Mouse (Mus musculus) kidney, embryonic 15.5 days (tissue): ENCODE results near the gene Zfand3. TPM values are rescaled to one million over a fixed set of nuclear protein-coding genes. Genes with fewer than 3 reads are reported as not detected.

Source experiments
- ATAC-seq: fragments of 200-750 bp; cut with Nextera tagmentation; replicated peaks from 2 replicates; pipeline ENCODE4 v1.8.0; 2017; ENCODE audit warnings: moderate TSS enrichment; ENCODE audit not compliant: low FRiP score
- H3K27ac ChIP-seq: fragments of 300-500 bp; sonication (generic); 2 replicates; pipeline ENCODE4 v1.5.1; 2015; ENCODE audit warnings: mild to moderate bottlenecking, inconsistent platforms
- H3K27me3 ChIP-seq: fragments of 300-500 bp; sonication (generic); 2 replicates; pipeline ENCODE4 v1.6.1; 2015; ENCODE audit warnings: inconsistent platforms
- H3K36me3 ChIP-seq: fragments of 300-500 bp; sonication (generic); 2 replicates; pipeline ENCODE4 v1.6.1; 2015; ENCODE audit warnings: inconsistent platforms
- H3K4me1 ChIP-seq: fragments of 300-500 bp; sonication (generic); 2 replicates; pipeline ENCODE4 v1.6.1; 2015; ENCODE audit warnings: inconsistent platforms
- H3K4me2 ChIP-seq: fragments of 300-500 bp; sonication (generic); 2 replicates; pipeline ENCODE4 v1.6.1; 2015; ENCODE audit warnings: moderate library complexity, mild to moderate bottlenecking, inconsistent platforms
- H3K4me3 ChIP-seq: fragments of 300-500 bp; sonication (generic); replicated peaks from 2 replicates; pipeline ENCODE4 v1.5.1; 2015; ENCODE audit warnings: mild to moderate bottlenecking, inconsistent platforms
- H3K9ac ChIP-seq: fragments of 300-500 bp; sonication (generic); 2 replicates; pipeline ENCODE4 v1.6.1; 2015; ENCODE audit warnings: mild to moderate bottlenecking, inconsistent platforms
- H3K9me3 ChIP-seq: fragments of 300-500 bp; sonication (generic); replicated peaks from 2 replicates; pipeline ENCODE4 v1.6.1; 2016; ENCODE audit warnings: inconsistent platforms
- whole genome bisulfite sequencing: fragments of 180-500 bp; shearing (Covaris S2); methylation state at CpG from one replicate; pipeline ENCODE4 v1.1.7; 2015; ENCODE audit warnings: mixed read lengths; 5-methylcytosine and 5-hydroxymethylcytosine counted together
- polyA plus RNA-seq: library from polyadenylated mRNA; unstranded; fragments of >200 nt; fragmentation: Nextera tagmentation; extraction: Ambion mirVana; gene quantifications from 2 replicates; pipeline ENCODE4 v1.2.1, GENCODE M21; 2015

Gene Zfand3
- polyA plus RNA-seq, 1 experiment from 2014 or later = 53.0 TPM

GRCm38 (mm10) chr17:30114761-30115160, 110.2 kb downstream of the Zfand3 start:
- H3K9me3 ChIP-seq = no peaks in the 10 kb centered on the region
- ATAC-seq = no peak
- no peaks in the 10 kb centered on the region for H3K36me3 ChIP-seq
- H3K9ac ChIP-seq = no peak overlapping the region
- H3K27ac ChIP-seq = no peak overlapping the region
- peaks cover 36% of the 10 kb centered on the region for H3K4me1 ChIP-seq
- no peak overlapping the region for H3K4me2 ChIP-seq
- H3K4me3 ChIP-seq = no peak overlapping the region
- H3K27me3 ChIP-seq = no peaks in the 10 kb centered on the region
- 80% methylated on average over 3 of the region's 3 CpGs for WGBS

- Histone ChIP-seq H3K36me3 (no peaks in the 10 kb centered on the region), H3K4me3 (no peak overlapping the region), H3K27me3 (no peaks in the 10 kb centered on the region), H3K9ac (no peak overlapping the region), H3K9me3 (no peaks in the 10 kb centered on the region), H3K4me2 (no peak overlapping the region), H3K27ac (no peak overlapping the region), H3K4me1 (peaks cover 24% of the 10 kb centered on the region)
- ATAC-seq = no peak
- 83% methylated on average over 5 of the region's 5 CpGs for WGBS
Observed at GRCm38 (mm10) chr17:30116226-30116625, 111.7 kb downstream of the Zfand3 start.

DNA sequence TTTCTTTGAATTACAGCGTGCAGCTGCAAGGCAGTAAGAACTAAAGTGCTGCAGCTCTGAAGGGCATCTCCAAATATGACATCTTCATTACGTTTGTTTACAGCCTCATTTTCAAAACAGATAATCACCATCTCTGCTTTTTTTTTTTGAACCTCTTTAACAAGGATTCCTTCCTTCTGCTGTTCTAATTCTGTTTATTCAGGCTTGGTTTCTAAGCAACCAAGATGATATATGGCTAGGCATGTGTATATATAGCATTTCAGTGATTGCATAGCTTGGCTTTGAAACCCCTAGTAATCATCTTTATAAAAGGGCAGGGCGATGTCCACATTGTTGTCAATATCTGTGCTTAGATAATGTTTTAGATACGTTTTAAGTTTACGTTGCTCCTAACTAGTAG, 113.5 kb downstream of the Zfand3 start:
- Histone ChIP-seq H3K9me3 (no peaks in the 10 kb centered on the region), H3K36me3 (no peaks in the 10 kb centered on the region), H3K4me1 (peaks cover 11% of the 10 kb centered on the region; the same call in 1 of the 2 replicates), H3K9ac (no peak overlapping the region), H3K27ac (no peak overlapping the region), H3K4me2 (no peak overlapping the region), H3K27me3 (no peaks in the 10 kb centered on the region), H3K4me3 (no peak overlapping the region)
- ATAC-seq = no peak
- WGBS = 74% methylated on average over 5 of the region's 5 CpGs

DNA sequence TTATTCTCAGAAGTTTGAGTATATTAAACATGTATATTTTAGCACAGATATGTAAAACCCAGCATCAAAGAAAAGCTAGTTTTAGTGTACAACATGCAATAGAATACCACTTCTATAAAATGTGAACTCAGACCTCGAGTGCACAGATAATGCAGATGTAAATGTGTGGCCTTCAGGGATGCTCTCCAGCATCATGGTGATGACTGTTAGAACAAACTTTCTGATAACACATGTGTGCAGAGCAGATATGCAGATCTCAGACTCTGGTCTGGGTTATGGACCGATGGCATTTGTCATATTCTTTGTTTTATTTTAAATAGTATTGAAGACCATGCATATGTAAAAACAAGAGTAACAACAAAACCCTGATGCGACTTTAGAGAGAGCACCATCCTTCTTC, 117.7 kb downstream of the Zfand3 start:
- no peak overlapping the region for H3K9ac ChIP-seq
- H3K27me3 ChIP-seq = no peaks in the 10 kb centered on the region
- H3K27ac ChIP-seq = no peak overlapping the region
- H3K4me2 ChIP-seq = no peak overlapping the region
- H3K4me1 ChIP-seq = peaks cover 6% of the 10 kb centered on the region; the same call in 1 of the 2 replicates
- H3K9me3 ChIP-seq = no peaks in the 10 kb centered on the region
- ATAC-seq = no peak
- no peak overlapping the region for H3K4me3 ChIP-seq
- H3K36me3 ChIP-seq = 0 out of 2 replicates have a peak, but pooled peaks cover 4% of the 10 kb centered on the region
- WGBS = 91% methylated on average over 3 of the region's 3 CpGs

DNA sequence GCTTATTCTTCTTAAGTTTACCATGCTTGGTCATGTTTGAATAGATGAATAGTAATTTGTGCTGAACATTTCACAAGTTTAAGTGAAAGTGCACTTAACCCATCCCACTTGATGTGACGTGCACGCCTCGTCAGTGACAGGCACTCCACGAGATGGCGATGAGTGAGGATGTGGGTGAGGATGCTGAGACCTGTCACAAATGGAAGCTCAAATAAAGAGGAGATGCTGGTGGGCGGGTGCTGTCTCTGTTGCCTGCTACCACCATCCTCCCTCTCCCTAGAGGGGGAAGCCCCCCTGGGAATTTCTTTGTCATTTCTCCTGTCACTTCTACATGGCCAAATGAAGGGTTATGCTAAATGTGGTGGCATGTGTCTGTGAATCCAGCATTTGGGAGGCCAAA, 123.9 kb downstream of the Zfand3 start:
- H3K36me3 ChIP-seq = 0 out of 2 replicates have a peak, but pooled peaks cover 4% of the 10 kb centered on the region
- H3K27me3 ChIP-seq = no peaks in the 10 kb centered on the region
- H3K4me2 ChIP-seq = no peak overlapping the region
- no peak overlapping the region for H3K9ac ChIP-seq
- no peak overlapping the region for H3K4me3 ChIP-seq
- peaks cover 8% of the 10 kb centered on the region for H3K4me1 ChIP-seq
- 90% methylated on average over 6 of the region's 6 CpGs for WGBS
- ATAC-seq = no peak
- no peak overlapping the region for H3K27ac ChIP-seq
- no peaks in the 10 kb centered on the region for H3K9me3 ChIP-seq

- 0 out of 2 replicates have a peak, but pooled peaks cover 4% of the 10 kb centered on the region for H3K36me3 ChIP-seq
- WGBS = 83% methylated on average over 7 of the region's 7 CpGs
- H3K27ac ChIP-seq = no peak overlapping the region
- H3K4me3 ChIP-seq = no peak overlapping the region
- no peak overlapping the region for H3K9ac ChIP-seq
- ATAC-seq = no peak
- H3K27me3 ChIP-seq = no peaks in the 10 kb centered on the region
- no peak overlapping the region for H3K4me2 ChIP-seq
- peaks cover 14% of the 10 kb centered on the region for H3K4me1 ChIP-seq
- H3K9me3 ChIP-seq = no peaks in the 10 kb centered on the region
Observed at GRCm38 (mm10) chr17:30129220-30129619, 124.7 kb downstream of the Zfand3 start.

DNA sequence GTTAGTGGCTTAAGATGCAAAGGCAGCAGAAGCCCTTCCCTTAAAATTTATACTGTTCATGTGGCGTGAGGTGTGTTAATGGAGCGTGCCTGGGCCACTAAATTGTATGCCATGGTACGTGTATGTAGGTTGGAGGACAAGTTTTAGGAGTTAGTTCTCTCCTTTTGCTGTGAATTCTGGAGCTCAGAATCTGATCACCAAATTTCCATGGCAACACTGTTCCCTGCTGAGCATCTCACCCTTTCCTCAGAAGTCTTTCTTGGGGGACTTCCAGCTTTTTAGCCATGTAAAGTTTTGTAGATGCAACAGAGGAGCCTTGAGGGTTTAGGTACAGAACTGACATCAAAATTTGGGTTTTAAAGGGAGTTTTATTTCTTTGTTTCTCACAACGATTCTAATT, 125.8 kb downstream of the Zfand3 start:
- WGBS = 80% methylated on average over 4 of the region's 4 CpGs
- H3K4me2 ChIP-seq = no peak overlapping the region

DNA sequence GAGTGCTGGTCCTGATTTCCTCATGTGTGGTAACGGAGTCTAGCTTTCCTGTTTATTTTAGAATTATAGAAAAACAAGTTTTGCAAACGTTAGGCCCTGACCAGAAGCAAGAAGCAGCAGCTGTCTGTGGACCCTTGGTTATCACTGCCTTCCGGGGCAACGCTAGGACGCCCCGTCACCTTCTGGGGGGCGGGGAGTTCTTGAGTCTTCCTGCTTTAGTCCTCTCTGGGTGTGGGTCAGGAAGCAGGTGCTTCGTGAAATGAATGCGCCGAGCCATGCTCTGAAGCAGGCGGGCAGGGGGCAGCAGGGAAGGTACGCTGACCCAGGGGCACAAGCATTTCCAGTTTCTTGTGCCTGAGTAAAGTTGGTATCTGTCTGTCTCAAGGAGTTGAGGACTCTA, 129.1 kb downstream of the Zfand3 start:
- Histone ChIP-seq H3K27ac (no peak overlapping the region), H3K4me2 (no peak overlapping the region)
- 67% methylated on average over 12 of the region's 12 CpGs for WGBS

More for the DNA sequence above, 125.8 kb downstream of the Zfand3 start:
- no peaks in the 10 kb centered on the region for H3K27me3 ChIP-seq
- no peak overlapping the region for H3K4me3 ChIP-seq
- peaks cover 14% of the 10 kb centered on the region for H3K4me1 ChIP-seq
- no peaks in the 10 kb centered on the region for H3K9me3 ChIP-seq
- no peak overlapping the region for H3K27ac ChIP-seq
- H3K9ac ChIP-seq = no peak overlapping the region
- H3K36me3 ChIP-seq = peaks cover 1% of the 10 kb centered on the region
- no peak for ATAC-seq

GRCm38 (mm10) chr17:30134955-30135735, 130.6 kb downstream of the Zfand3 start:
- no peaks in the 10 kb centered on the region for H3K27me3 ChIP-seq
- 78% methylated on average over 10 of the region's 10 CpGs for WGBS
- no peaks in the 10 kb centered on the region for H3K9me3 ChIP-seq
- H3K27ac ChIP-seq = no peak overlapping the region
- peaks cover 14% of the 10 kb centered on the region for H3K36me3 ChIP-seq
- no peak overlapping the region for H3K9ac ChIP-seq
- H3K4me2 ChIP-seq = no peak overlapping the region
- peaks cover 25% of the 10 kb centered on the region for H3K4me1 ChIP-seq
- ATAC-seq = no peak
- no peak overlapping the region for H3K4me3 ChIP-seq

More for the DNA sequence above, 129.1 kb downstream of the Zfand3 start:
- peaks cover 14% of the 10 kb centered on the region for H3K36me3 ChIP-seq
- no peaks in the 10 kb centered on the region for H3K27me3 ChIP-seq
- no peak overlapping the region for H3K4me3 ChIP-seq
- H3K9me3 ChIP-seq = no peaks in the 10 kb centered on the region
- no peak for ATAC-seq
- peaks cover 23% of the 10 kb centered on the region for H3K4me1 ChIP-seq
- H3K9ac ChIP-seq = no peak overlapping the region

DNA sequence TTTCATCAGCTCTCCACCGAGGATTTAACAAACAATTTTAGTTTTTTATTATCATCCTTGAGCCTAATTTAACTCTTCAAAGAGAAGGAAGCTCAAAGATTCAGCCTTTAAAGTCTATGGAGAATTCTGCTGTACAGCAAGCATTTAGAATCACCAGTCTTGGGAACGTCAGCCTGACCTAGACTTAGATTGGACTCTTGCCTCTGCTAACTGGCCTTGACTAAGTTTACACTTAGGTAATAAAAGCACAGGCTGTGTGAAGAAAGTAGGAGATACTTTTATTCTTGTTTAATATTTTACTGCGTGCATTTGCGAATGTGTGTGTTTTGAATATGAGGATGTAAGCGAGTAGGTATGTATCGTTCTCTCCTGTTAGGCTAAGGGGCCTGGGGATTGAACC, 131.4 kb downstream of the Zfand3 start:
- no peak for ATAC-seq

DNA sequence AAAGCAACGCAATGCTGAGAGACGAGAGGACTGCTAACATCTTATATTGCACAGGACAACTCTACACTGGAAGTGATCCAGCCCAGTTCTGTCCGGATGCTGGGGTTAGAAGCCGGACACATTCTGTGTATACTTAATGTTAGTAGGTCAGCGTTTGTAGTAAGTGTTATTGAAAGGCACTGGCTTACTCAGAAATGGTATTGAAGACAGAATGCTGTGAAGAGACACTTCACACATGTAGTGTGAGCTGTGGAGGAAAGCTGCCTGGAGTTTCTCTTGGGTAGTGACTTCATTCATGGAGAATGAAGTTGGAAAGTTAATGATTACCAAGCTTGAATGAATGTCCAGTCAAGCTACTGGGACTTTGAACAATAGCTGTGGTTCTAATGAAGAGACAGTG, 132.2 kb downstream of the Zfand3 start:
- Histone ChIP-seq H3K4me1 (peaks cover 25% of the 10 kb centered on the region), H3K9ac (no peak overlapping the region), H3K4me2 (no peak overlapping the region), H3K36me3 (peaks cover 14% of the 10 kb centered on the region), H3K9me3 (no peaks in the 10 kb centered on the region), H3K4me3 (no peak overlapping the region), H3K27ac (no peak overlapping the region), H3K27me3 (no peaks in the 10 kb centered on the region)
- ATAC-seq = no peak
- WGBS = 86% methylated on average over 5 of the region's 5 CpGs

More for the DNA sequence above, 131.4 kb downstream of the Zfand3 start:
- H3K9ac ChIP-seq = no peak overlapping the region
- H3K27me3 ChIP-seq = no peaks in the 10 kb centered on the region
- no peak overlapping the region for H3K27ac ChIP-seq
- peaks cover 25% of the 10 kb centered on the region for H3K4me1 ChIP-seq
- 81% methylated on average over 6 of the region's 6 CpGs for WGBS
- H3K4me3 ChIP-seq = no peak overlapping the region
- H3K9me3 ChIP-seq = no peaks in the 10 kb centered on the region
- H3K36me3 ChIP-seq = peaks cover 14% of the 10 kb centered on the region
- H3K4me2 ChIP-seq = no peak overlapping the region

- H3K4me1 ChIP-seq = peaks cover 25% of the 10 kb centered on the region
- WGBS = 95% methylated on average over 4 of the region's 4 CpGs
- H3K4me3 ChIP-seq = no peak overlapping the region
- no peaks in the 10 kb centered on the region for H3K27me3 ChIP-seq
- H3K9ac ChIP-seq = no peak overlapping the region
- ATAC-seq = no peak
- peaks cover 14% of the 10 kb centered on the region for H3K36me3 ChIP-seq
- H3K9me3 ChIP-seq = no peaks in the 10 kb centered on the region
- no peak overlapping the region for H3K27ac ChIP-seq
- no peak overlapping the region for H3K4me2 ChIP-seq
Observed at GRCm38 (mm10) chr17:30137115-30137514, 132.6 kb downstream of the Zfand3 start.
